Mouse (Mus musculus) liver, embryonic 14.5 days (tissue): ENCODE data around the gene Pigp.

Experiments used
- CTCF ChIP-seq: IDR thresholded peaks from 2 replicates; pipeline ENCODE4 v1.5.1; 2016; ENCODE audit warnings: antibody characterized with exemption, low read depth, control low read depth
- EP300 ChIP-seq: IDR thresholded peaks from 2 replicates; pipeline ENCODE4 v1.6.1; 2016; ENCODE audit warnings: antibody characterized with exemption, low read depth

DNA sequence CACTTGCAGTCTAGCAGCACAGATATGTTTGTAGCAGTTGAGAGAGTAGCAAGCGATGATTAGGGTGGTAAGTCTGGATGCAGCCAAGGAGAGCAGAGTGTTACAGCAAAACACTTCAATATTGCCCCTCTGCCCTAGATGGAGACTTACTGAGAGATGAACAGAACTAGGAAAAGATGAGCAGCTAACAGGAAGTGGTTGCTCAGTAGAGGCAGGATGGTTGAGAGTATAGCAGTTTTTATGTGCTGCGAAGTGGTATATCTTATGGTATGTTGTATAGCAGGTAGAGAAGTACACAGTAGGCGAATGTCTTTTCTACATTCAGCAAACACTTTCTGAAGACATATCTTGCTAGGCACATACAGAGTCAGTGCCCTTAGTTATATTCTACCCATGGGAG, 11.6 kb upstream of the Pigp start:
- TF ChIP-seq CTCF (no peak), EP300 (no peak)
